Mouse (Mus musculus) hindbrain, embryonic 15.5 days (tissue): ENCODE measurements around the gene Trmt112. TPM values are rescaled to one million over a fixed set of nuclear protein-coding genes. Genes with fewer than 3 reads are reported as not detected.
A peak's percentile ranks its signal among the peaks of the same experiment; 100 is the strongest.

Experiments
- ATAC-seq: fragments of 200-750 bp; cut with Nextera tagmentation; 2 replicates; pipeline ENCODE4 v1.8.0; 2017; ENCODE audit warnings: low read depth, moderate number of reproducible peaks, moderate TSS enrichment; ENCODE audit not compliant: low FRiP score
- H3K27ac ChIP-seq: fragments of 300-500 bp; sonication (generic); replicated peaks from 2 replicates; pipeline ENCODE4 v1.5.1; 2015; ENCODE audit warnings: mild to moderate bottlenecking, inconsistent platforms
- H3K27me3 ChIP-seq: fragments of 300-500 bp; sonication (generic); 2 replicates; pipeline ENCODE4 v1.6.1; 2015; ENCODE audit warnings: control low read depth, inconsistent platforms
- H3K36me3 ChIP-seq: fragments of 300-500 bp; sonication (generic); 2 replicates; pipeline ENCODE4 v1.6.1; 2015; ENCODE audit warnings: control low read depth, inconsistent platforms
- H3K4me1 ChIP-seq: fragments of 300-500 bp; sonication (generic); replicated peaks from 2 replicates; pipeline ENCODE4 v1.6.1; 2015; ENCODE audit warnings: control low read depth, inconsistent platforms
- H3K4me2 ChIP-seq: fragments of 300-500 bp; sonication (generic); 2 replicates; pipeline ENCODE4 v1.6.1; 2015; ENCODE audit warnings: moderate library complexity, mild to moderate bottlenecking, inconsistent platforms
- H3K4me3 ChIP-seq: fragments of 300-500 bp; sonication (generic); 2 replicates; pipeline ENCODE4 v1.5.1; 2015; ENCODE audit warnings: mild to moderate bottlenecking, inconsistent platforms
- H3K9ac ChIP-seq: fragments of 300-500 bp; sonication (generic); 2 replicates; pipeline ENCODE4 v1.6.1; 2015; ENCODE audit warnings: inconsistent platforms
- H3K9me3 ChIP-seq: fragments of 300-500 bp; sonication (generic); 2 replicates; pipeline ENCODE4 v1.6.1; 2016; ENCODE audit warnings: control low read depth, inconsistent platforms
- WGBS: fragments of 180-500 bp; shearing (Covaris S2); methylation state at CpG from one replicate; pipeline ENCODE4 v1.1.7; 2015; 5-methylcytosine and 5-hydroxymethylcytosine counted together
- polyA plus RNA-seq: library from polyadenylated mRNA; unstranded; fragments of >200 nt; fragmentation: Nextera tagmentation; extraction: Ambion mirVana; gene quantifications from 2 replicates; pipeline ENCODE4 v1.2.1, GENCODE M21; 2015

Gene Trmt112
- polyA plus RNA-seq, 1 experiment from 2014 or later, result 104 TPM

GRCm38 (mm10) chr19:6911101-6912074 lies 1.9 kb downstream of the Trmt112 start:
- Histone ChIP-seq H3K9me3 (no peaks in the 10 kb centered on the region), H3K4me1 (peaks cover 37% of the 10 kb centered on the region), H3K27ac (no peak overlapping the region), H3K4me3 (peak overlapping the region; percentile 10; the same call in 1 of the 2 replicates), H3K27me3 (no peaks in the 10 kb centered on the region), H3K36me3 (peaks cover 35% of the 10 kb centered on the region), H3K9ac (0 out of 2 replicates have a peak overlapping the region, but pooled peaks have one; percentile 4), H3K4me2 (peak overlapping the region; percentile 82)
- ATAC-seq, result no peak
- 87% methylated on average over 19 of the region's 19 CpGs for WGBS

GRCm38 (mm10) chr19:6912205-6912970 lies 2.9 kb downstream of the Trmt112 start:
- H3K4me3 ChIP-seq, result no peak overlapping the region
- no peak overlapping the region for H3K9ac ChIP-seq
- ATAC-seq, result no peak
- H3K9me3 ChIP-seq, result no peaks in the 10 kb centered on the region
- H3K36me3 ChIP-seq, result peaks cover 27% of the 10 kb centered on the region
- H3K27ac ChIP-seq, result no peak overlapping the region
- H3K4me1 ChIP-seq, result peaks cover 30% of the 10 kb centered on the region
- no peaks in the 10 kb centered on the region for H3K27me3 ChIP-seq
- WGBS, result 96% methylated on average over 15 of the region's 15 CpGs
- H3K4me2 ChIP-seq, result no peak overlapping the region

GRCm38 (mm10) chr19:6913036-6913435 lies 3.5 kb downstream of the Trmt112 start:
- H3K4me1 ChIP-seq, result peaks cover 24% of the 10 kb centered on the region
- H3K9ac ChIP-seq, result no peak overlapping the region
- no peak for ATAC-seq
- H3K4me3 ChIP-seq, result no peak overlapping the region
- no peak overlapping the region for H3K27ac ChIP-seq
- 95% methylated on average over 6 of the region's 6 CpGs for WGBS
- H3K9me3 ChIP-seq, result no peaks in the 10 kb centered on the region
- H3K36me3 ChIP-seq, result peaks cover 27% of the 10 kb centered on the region
- H3K27me3 ChIP-seq, result no peaks in the 10 kb centered on the region
- H3K4me2 ChIP-seq, result no peak overlapping the region

GRCm38 (mm10) chr19:6913991-6914390 lies 4.5 kb downstream of the Trmt112 start:
- Histone ChIP-seq H3K36me3 (peaks cover 27% of the 10 kb centered on the region), H3K4me1 (peaks cover 14% of the 10 kb centered on the region), H3K9ac (no peak overlapping the region), H3K4me2 (no peak overlapping the region), H3K27me3 (no peaks in the 10 kb centered on the region), H3K27ac (no peak overlapping the region), H3K9me3 (no peaks in the 10 kb centered on the region), H3K4me3 (no peak overlapping the region)
- 75% methylated on average over 11 of the region's 11 CpGs for WGBS
- no peak for ATAC-seq

GRCm38 (mm10) chr19:6914540-6914939 lies 5.0 kb downstream of the Trmt112 start:
- Histone ChIP-seq H3K27ac (no peak overlapping the region), H3K36me3 (peaks cover 27% of the 10 kb centered on the region), H3K4me2 (no peak overlapping the region), H3K4me1 (peaks cover 20% of the 10 kb centered on the region), H3K27me3 (no peaks in the 10 kb centered on the region), H3K9ac (no peak overlapping the region), H3K9me3 (no peaks in the 10 kb centered on the region), H3K4me3 (no peak overlapping the region)
- no peak for ATAC-seq
- 93% methylated on average over 9 of the region's 9 CpGs for WGBS

- no peak for ATAC-seq
- 89% methylated on average over 4 of the region's 4 CpGs for WGBS
Observed at GRCm38 (mm10) chr19:6915276-6915675, 5.8 kb downstream of the Trmt112 start.

GRCm38 (mm10) chr19:6916496-6916895 lies 7.0 kb downstream of the Trmt112 start:
- H3K36me3 ChIP-seq, result peaks cover 25% of the 10 kb centered on the region
- H3K4me3 ChIP-seq, result no peak overlapping the region
- no peaks in the 10 kb centered on the region for H3K27me3 ChIP-seq
- no peak overlapping the region for H3K27ac ChIP-seq
- peaks cover 26% of the 10 kb centered on the region for H3K4me1 ChIP-seq
- no peak for ATAC-seq
- no peaks in the 10 kb centered on the region for H3K9me3 ChIP-seq
- H3K4me2 ChIP-seq, result no peak overlapping the region
- H3K9ac ChIP-seq, result no peak overlapping the region
- WGBS, result 89% methylated on average over 4 of the region's 4 CpGs

More at GRCm38 (mm10) chr19:6915276-6915675, 5.8 kb downstream of the Trmt112 start:
- Histone ChIP-seq H3K27ac (no peak overlapping the region), H3K9me3 (no peaks in the 10 kb centered on the region), H3K27me3 (no peaks in the 10 kb centered on the region), H3K4me3 (no peak overlapping the region), H3K4me2 (no peak overlapping the region), H3K4me1 (peaks cover 27% of the 10 kb centered on the region), H3K36me3 (peaks cover 27% of the 10 kb centered on the region), H3K9ac (no peak overlapping the region)

GRCm38 (mm10) chr19:6918321-6918720 lies 8.8 kb downstream of the Trmt112 start:
- Histone ChIP-seq H3K4me1 (peaks cover 32% of the 10 kb centered on the region), H3K27me3 (peaks cover 5% of the 10 kb centered on the region), H3K9me3 (no peaks in the 10 kb centered on the region), H3K4me2 (no peak overlapping the region), H3K27ac (no peak overlapping the region), H3K9ac (no peak overlapping the region), H3K36me3 (peaks cover 6% of the 10 kb centered on the region; the same call in 1 of the 2 replicates), H3K4me3 (no peak overlapping the region)
- 92% methylated on average over 4 of the region's 4 CpGs for WGBS
- ATAC-seq, result no peak

- peak overlapping the region; percentile 79; the same call in 1 of the 2 replicates for H3K9ac ChIP-seq
- H3K27ac ChIP-seq, result no peak overlapping the region
- H3K4me1 ChIP-seq, result peaks cover 32% of the 10 kb centered on the region
- H3K4me3 ChIP-seq, result 0 out of 2 replicates have a peak overlapping the region, but pooled peaks have one; percentile 74
- no peak for ATAC-seq
- H3K4me2 ChIP-seq, result peak overlapping the region; percentile 91; the same call in 1 of the 2 replicates
- no peaks in the 10 kb centered on the region for H3K36me3 ChIP-seq
- H3K27me3 ChIP-seq, result peaks cover 15% of the 10 kb centered on the region
- H3K9me3 ChIP-seq, result no peaks in the 10 kb centered on the region
Observed at GRCm38 (mm10) chr19:6919431-6919830, 9.9 kb downstream of the Trmt112 start.

GRCm38 (mm10) chr19:6919876-6920740 lies 10.6 kb downstream of the Trmt112 start:
- H3K4me3 ChIP-seq, result peak overlapping the region; percentile 74
- H3K36me3 ChIP-seq, result no peaks in the 10 kb centered on the region
- H3K9me3 ChIP-seq, result no peaks in the 10 kb centered on the region
- H3K4me2 ChIP-seq, result peak overlapping the region; percentile 91
- peaks cover 21% of the 10 kb centered on the region for H3K27me3 ChIP-seq
- H3K4me1 ChIP-seq, result peaks cover 38% of the 10 kb centered on the region
- no peak for ATAC-seq
- 39% methylated on average over 8 of the region's 8 CpGs for WGBS
- peak overlapping the region; percentile 86; the same call in 1 of the 2 replicates for H3K27ac ChIP-seq
- peak overlapping the region; percentile 79 for H3K9ac ChIP-seq
